Mouse (Mus musculus): ENCODE results near the gene BC035044. TPM values are rescaled to one million over a fixed set of nuclear protein-coding genes. Genes with fewer than 3 reads are reported as not detected.

Gene BC035044
- polyA plus RNA-seq, 2 experiments, result 0.67 to 1.5 TPM

- Histone ChIP-seq H3K27ac (replicated peaks; ENCODE audit: low read depth, low read length) (no peak overlapping the region), H3K36me3 (ENCODE audit: control insufficient read depth, insufficient read depth, low read length) (no peaks in the 10 kb centered on the region), H3K4me3 (replicated peaks; ENCODE audit: low read length) (peak overlapping the region; percentile 83), H3K4me2 (replicated peaks; ENCODE audit: low read depth, low read length, severe bottlenecking) (peak overlapping the region; percentile 58), H3K27me3 (ENCODE audit: control insufficient read depth, insufficient read depth, low read length) (no peaks in the 10 kb centered on the region), H3K9me3 (ENCODE audit: control insufficient read depth, low read length) (no peaks in the 10 kb centered on the region), H3K4me1 (ENCODE audit: control insufficient read depth, insufficient read depth, low read length) (peaks cover 12% of the 10 kb centered on the region), H3K9ac (ENCODE audit: low read depth, low read length, severe bottlenecking) (no peak overlapping the region)
- WGBS, result 72% methylated on average over 7 of the region's 7 CpGs
- ATAC-seq (ENCODE audit: low FRiP score, low read depth) (no peak), DNase-seq (ENCODE audit: low spot score) (no peak)
- no peak for TF ChIP-seq POLR2A (IDR thresholded peaks at IDR 0.05; ENCODE audit: borderline replicate concordance, extremely low read depth, insufficient read depth, insufficient read length)
These were observed 51.0 kb downstream of the BC035044 start for GRCm38 (mm10) chr6:128839921-128840320.

- peak overlapping the region; percentile 83 for H3K4me3 ChIP-seq (replicated peaks; ENCODE audit: low read length)
- no peaks in the 10 kb centered on the region for H3K9me3 ChIP-seq (ENCODE audit: control insufficient read depth, low read length)
- peak; percentile 86 for DNase-seq (ENCODE audit: low spot score)
- peak overlapping the region; percentile 58 for H3K4me2 ChIP-seq (replicated peaks; ENCODE audit: low read depth, low read length, severe bottlenecking)
- ATAC-seq (ENCODE audit: low FRiP score, low read depth), result peak; percentile 8; the same call in 1 of the 2 replicates
- TF ChIP-seq POLR2A (IDR thresholded peaks at IDR 0.05; ENCODE audit: borderline replicate concordance, extremely low read depth, insufficient read depth, insufficient read length), result 0 out of 2 replicates have a peak, but pooled peaks have one; percentile 19
- peak overlapping the region; percentile 93 for H3K9ac ChIP-seq (ENCODE audit: low read depth, low read length, severe bottlenecking)
- peaks cover 9% of the 10 kb centered on the region for H3K4me1 ChIP-seq (ENCODE audit: control insufficient read depth, insufficient read depth, low read length)
- no peaks in the 10 kb centered on the region for H3K27me3 ChIP-seq (ENCODE audit: control insufficient read depth, insufficient read depth, low read length)
- peak overlapping the region; percentile 97 for H3K27ac ChIP-seq (replicated peaks; ENCODE audit: low read depth, low read length)
- WGBS, result under 1% methylated on average over 17 of the region's 17 CpGs
- H3K36me3 ChIP-seq (ENCODE audit: control insufficient read depth, insufficient read depth, low read length), result no peaks in the 10 kb centered on the region
These were observed 51.6 kb downstream of the BC035044 start for GRCm38 (mm10) chr6:128839266-128839771.

DNA sequence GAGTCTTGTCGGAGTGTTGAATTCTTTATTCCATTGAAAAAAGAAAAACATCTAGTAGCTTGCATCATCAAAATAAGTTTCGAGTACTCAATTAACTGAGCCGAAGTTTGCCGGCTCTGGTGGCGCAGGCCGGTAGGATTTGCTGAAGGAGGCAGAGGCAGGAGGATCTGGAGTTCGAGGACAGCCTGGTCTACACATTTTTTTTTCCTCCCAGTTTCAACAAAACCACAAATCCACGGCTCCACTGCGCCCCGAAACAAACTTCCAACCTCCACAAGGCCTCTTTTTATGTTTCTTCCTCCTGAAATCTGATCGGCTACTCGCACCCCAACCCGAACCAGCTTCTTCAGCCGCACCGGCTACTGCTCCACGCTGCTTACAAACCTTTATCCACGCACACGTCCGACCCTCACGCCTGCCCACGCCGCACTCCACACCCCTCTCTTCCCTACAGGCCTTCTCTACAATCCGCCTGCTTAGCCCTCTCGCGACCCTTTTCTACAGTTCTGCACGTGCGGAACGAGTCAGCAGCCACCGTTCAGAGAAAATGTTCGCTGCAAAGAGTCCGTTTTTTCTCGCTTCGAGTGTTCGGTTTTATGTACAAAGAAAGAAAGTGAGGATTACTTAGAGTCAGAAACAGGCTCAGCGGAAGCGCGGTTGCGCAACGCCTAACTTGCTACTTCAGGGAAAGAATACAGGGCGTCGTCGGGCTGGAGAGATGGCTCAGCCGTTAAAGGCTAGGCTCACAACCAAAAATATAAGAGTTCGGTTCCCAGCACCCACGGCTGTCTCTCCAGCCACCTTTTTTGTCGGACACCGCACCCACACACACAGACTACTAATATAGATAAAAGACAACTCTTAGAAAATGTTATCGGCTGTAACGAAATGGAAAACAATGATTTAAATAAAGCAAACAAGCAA, 52.3 kb downstream of the BC035044 start:
- peaks cover 6% of the 10 kb centered on the region; the same call in 1 of the 2 replicates for H3K4me1 ChIP-seq (ENCODE audit: control insufficient read depth, insufficient read depth, low read length)
- peak overlapping the region; percentile 97 for H3K27ac ChIP-seq (replicated peaks; ENCODE audit: low read depth, low read length)
- DNase-seq (ENCODE audit: low spot score) (peak; percentile 88), ATAC-seq (ENCODE audit: low FRiP score, low read depth) (peak; percentile 58)
- TF ChIP-seq POLR2A (IDR thresholded peaks at IDR 0.05; ENCODE audit: borderline replicate concordance, extremely low read depth, insufficient read depth, insufficient read length), result no peak
- WGBS, result under 1% methylated on average over 49 of the region's 49 CpGs
- peak overlapping the region; percentile 58 for H3K4me2 ChIP-seq (replicated peaks; ENCODE audit: low read depth, low read length, severe bottlenecking)
- H3K9me3 ChIP-seq (ENCODE audit: control insufficient read depth, low read length), result no peaks in the 10 kb centered on the region
- no peaks in the 10 kb centered on the region for H3K36me3 ChIP-seq (ENCODE audit: control insufficient read depth, insufficient read depth, low read length)
- H3K4me3 ChIP-seq (replicated peaks; ENCODE audit: low read length), result peak overlapping the region; percentile 83
- peak overlapping the region; percentile 93 for H3K9ac ChIP-seq (ENCODE audit: low read depth, low read length, severe bottlenecking)
- no peaks in the 10 kb centered on the region for H3K27me3 ChIP-seq (ENCODE audit: control insufficient read depth, insufficient read depth, low read length)

DNA sequence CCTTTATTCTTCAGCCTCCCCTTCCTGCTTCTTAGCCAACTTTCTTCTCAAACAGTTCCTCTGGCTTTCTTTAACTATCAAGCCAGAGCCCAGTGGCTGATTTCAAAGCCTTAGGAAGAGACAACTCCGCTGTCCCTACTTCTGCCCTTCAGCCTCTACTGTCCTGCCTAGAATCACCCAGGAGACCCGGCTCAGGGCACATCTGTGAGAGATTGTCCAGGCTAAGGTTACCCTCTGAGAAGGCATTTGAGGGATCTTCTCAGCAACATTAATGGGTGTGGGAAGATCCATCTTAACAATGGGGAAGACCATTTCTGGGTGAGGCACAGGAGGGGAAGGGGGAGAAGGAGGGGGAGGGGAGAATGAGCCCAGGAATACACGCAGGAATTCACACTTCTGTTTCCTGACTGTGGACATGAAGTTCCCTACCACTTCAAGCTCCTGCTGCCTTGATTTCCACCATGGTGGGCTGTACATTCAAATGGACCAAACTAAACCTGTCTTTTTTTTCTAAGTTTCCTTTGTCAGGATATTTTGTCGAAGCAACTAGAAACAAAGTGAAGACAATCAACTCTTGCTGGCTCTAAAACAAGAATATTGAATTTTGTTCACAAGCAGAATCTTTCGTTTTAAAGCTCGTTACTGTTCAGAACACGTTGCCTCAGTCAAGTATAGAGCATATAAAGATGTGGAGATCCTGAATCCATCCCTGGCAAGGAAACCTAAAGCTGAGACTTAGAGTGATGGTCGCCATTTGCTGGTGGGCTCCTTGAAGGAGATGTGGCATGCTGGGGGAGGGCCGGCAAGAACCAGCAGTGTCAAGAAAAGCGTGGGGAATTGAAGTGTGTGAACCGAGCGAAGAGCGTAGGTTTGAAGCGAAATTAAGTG, 53.2 kb downstream of the BC035044 start:
- 3% methylated on average over 14 of the region's 14 CpGs for WGBS
- Histone ChIP-seq H3K4me3 (replicated peaks; ENCODE audit: low read length) (peak overlapping the region; percentile 83), H3K27me3 (ENCODE audit: control insufficient read depth, insufficient read depth, low read length) (no peaks in the 10 kb centered on the region), H3K4me2 (replicated peaks; ENCODE audit: low read depth, low read length, severe bottlenecking) (peak overlapping the region; percentile 49), H3K9me3 (ENCODE audit: control insufficient read depth, low read length) (no peaks in the 10 kb centered on the region), H3K36me3 (ENCODE audit: control insufficient read depth, insufficient read depth, low read length) (no peaks in the 10 kb centered on the region), H3K4me1 (ENCODE audit: control insufficient read depth, insufficient read depth, low read length) (peaks cover 6% of the 10 kb centered on the region; the same call in 1 of the 2 replicates), H3K9ac (ENCODE audit: low read depth, low read length, severe bottlenecking) (peak overlapping the region; percentile 93), H3K27ac (replicated peaks; ENCODE audit: low read depth, low read length) (peak overlapping the region; percentile 85)
- peak; percentile 16 for ATAC-seq (ENCODE audit: low FRiP score, low read depth)
- peak; percentile 31; the same call in 1 of the 2 replicates for TF ChIP-seq POLR2A (IDR thresholded peaks at IDR 0.05; ENCODE audit: borderline replicate concordance, extremely low read depth, insufficient read depth, insufficient read length)
- DNase-seq (ENCODE audit: low spot score), result peak; percentile 69

DNA sequence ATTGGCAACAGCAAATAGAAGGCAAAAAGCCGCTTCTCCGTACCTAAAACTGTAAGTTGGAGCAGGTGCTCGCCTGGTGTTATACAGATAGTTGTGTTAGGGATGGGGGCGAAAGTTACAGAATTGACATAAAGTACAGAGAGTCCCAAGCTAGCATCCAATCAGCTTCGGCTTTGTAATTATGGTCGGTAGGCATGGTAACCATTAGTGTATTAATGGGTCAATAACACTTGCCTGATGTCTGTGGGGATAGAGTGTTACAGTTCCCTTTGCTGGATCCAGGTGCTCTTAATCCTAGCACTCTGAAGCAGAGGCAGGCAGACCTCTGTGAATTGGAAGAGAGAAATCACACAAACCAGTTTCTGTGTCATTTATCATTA, 54.0 kb downstream of the BC035044 start:
- H3K4me3 ChIP-seq (replicated peaks; ENCODE audit: low read length), result no peak overlapping the region

More for the DNA sequence above, 54.0 kb downstream of the BC035044 start:
- ATAC-seq (ENCODE audit: low FRiP score, low read depth), result no peak
- no peak for DNase-seq (ENCODE audit: low spot score)
- no peaks in the 10 kb centered on the region for H3K9me3 ChIP-seq (ENCODE audit: control insufficient read depth, low read length)
- peaks cover 4% of the 10 kb centered on the region; the same call in 1 of the 2 replicates for H3K4me1 ChIP-seq (ENCODE audit: control insufficient read depth, insufficient read depth, low read length)
- no peak overlapping the region for H3K4me2 ChIP-seq (replicated peaks; ENCODE audit: low read depth, low read length, severe bottlenecking)
- no peak overlapping the region for H3K27ac ChIP-seq (replicated peaks; ENCODE audit: low read depth, low read length)
- H3K9ac ChIP-seq (ENCODE audit: low read depth, low read length, severe bottlenecking), result no peak overlapping the region
- 81% methylated on average over 6 of the region's 6 CpGs for WGBS
- H3K36me3 ChIP-seq (ENCODE audit: control insufficient read depth, insufficient read depth, low read length), result no peaks in the 10 kb centered on the region
- H3K27me3 ChIP-seq (ENCODE audit: control insufficient read depth, insufficient read depth, low read length), result no peaks in the 10 kb centered on the region
- TF ChIP-seq POLR2A (IDR thresholded peaks at IDR 0.05; ENCODE audit: borderline replicate concordance, extremely low read depth, insufficient read depth, insufficient read length), result no peak

All from limb, embryonic 14.5 days (tissue).